Mouse (Mus musculus) urinary bladder, adult 18-20 months (tissue): ENCODE data around the gene Ttll1.
A peak's percentile ranks its signal among the peaks of the same experiment; 100 is the strongest.

Experiments used
- DNase-seq, 2 experiments: peaks; one replicate each; pipeline ENCODE4 v3.0.0; 2022; ENCODE audit warnings: low spot score in 2 of 2, mixed read lengths in 2 of 2

Gene Ttll1

GRCm38 (mm10) chr15:83455637-83456036 is 55.1 kb downstream of the Ttll1 start:
- no peak for DNase-seq

GRCm38 (mm10) chr15:83455034-83455433 is 55.7 kb downstream of the Ttll1 start:
- DNase-seq, result no peak

- no peak for DNase-seq
Measured at GRCm38 (mm10) chr15:83454419-83454818, 56.3 kb downstream of the Ttll1 start.

- no peak for DNase-seq
Measured at GRCm38 (mm10) chr15:83453879-83454278, 56.8 kb downstream of the Ttll1 start.

- no peak for DNase-seq
Measured at GRCm38 (mm10) chr15:83452219-83452760, 58.4 kb downstream of the Ttll1 start.

- DNase-seq, result peak; percentile 43 to 75
Measured at GRCm38 (mm10) chr15:83451621-83452210, 59.0 kb downstream of the Ttll1 start.

- no peak for DNase-seq
Measured at GRCm38 (mm10) chr15:83450007-83450406, 60.7 kb downstream of the Ttll1 start.

GRCm38 (mm10) chr15:83448646-83449045 is 62.0 kb downstream of the Ttll1 start:
- no peak for DNase-seq

GRCm38 (mm10) chr15:83447791-83448544 is 62.7 kb downstream of the Ttll1 start:
- DNase-seq, result peak in 1 of 2 experiments; percentile 37

- DNase-seq, result no peak
Measured at GRCm38 (mm10) chr15:83445908-83446307, 64.8 kb downstream of the Ttll1 start.

- no peak for DNase-seq
Measured at GRCm38 (mm10) chr15:83445383-83445782, 65.3 kb downstream of the Ttll1 start.

GRCm38 (mm10) chr15:83444425-83444824 is 66.3 kb downstream of the Ttll1 start:
- DNase-seq, result no peak

- no peak for DNase-seq
Measured at GRCm38 (mm10) chr15:83442495-83443037, 68.1 kb downstream of the Ttll1 start.

- DNase-seq, result no peak
Measured at GRCm38 (mm10) chr15:83440726-83441125, 70.0 kb downstream of the Ttll1 start.

GRCm38 (mm10) chr15:83436541-83436940 is 74.2 kb downstream of the Ttll1 start:
- DNase-seq, result no peak

- DNase-seq, result no peak
Measured at GRCm38 (mm10) chr15:83435324-83436090, 75.2 kb downstream of the Ttll1 start.

- no peak for DNase-seq
Measured at GRCm38 (mm10) chr15:83434692-83435091, 76.0 kb downstream of the Ttll1 start.
